In the genomic region with DNA sequence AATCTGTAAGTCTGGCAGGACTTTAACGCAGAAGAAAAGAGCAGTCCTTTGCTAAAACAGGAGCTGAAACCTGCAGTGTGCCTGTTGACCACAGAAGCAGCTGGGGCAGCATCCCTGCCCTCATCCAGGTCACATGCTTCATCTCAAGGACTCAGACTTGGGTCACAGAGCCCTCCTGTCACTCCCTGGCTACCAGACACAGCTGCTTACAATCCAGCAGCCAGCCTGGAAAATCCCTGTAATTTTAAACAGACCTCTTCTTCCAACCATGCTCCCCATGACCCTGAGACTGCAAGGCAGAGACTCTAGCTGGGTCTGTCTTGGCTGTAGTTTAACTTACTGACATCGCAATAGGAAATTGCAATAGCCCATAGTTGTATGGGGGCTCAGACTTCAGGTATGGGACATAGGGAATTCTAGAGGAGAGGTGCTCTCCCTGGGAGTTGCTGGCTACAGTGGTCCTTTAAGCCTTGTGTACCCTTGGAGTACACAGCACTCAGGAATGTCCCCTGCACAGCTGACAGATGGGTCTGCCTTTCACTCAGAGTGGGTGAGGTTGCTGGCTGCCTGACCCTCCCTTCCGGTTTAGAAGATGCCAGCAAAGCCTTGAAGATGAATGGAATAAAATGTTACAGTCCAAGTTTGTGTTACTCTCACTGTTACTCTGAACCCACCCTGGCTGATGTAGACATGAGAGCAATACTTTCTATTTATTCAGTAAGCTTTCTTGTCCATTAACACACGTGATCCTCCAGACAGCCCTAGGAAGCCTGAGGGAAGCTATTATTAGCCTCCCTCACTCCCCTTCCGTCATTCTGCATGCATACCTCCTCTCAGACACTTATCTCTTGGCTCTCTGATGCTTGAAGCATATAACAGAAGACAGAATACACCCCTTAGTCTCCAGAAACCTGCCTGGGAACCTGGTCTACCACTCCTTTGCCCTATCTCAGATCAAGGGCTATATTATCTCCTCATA, we compare ENCODE assay signal across 10 mouse cellular contexts.
DNase-seq lines count a peak whose midpoint lies in the region; ATAC-seq and TF ChIP-seq lines count a peak whose summit lies in the region.
"Had no signal": no experiment of that assay in that cellular context is flagged by ENCODE, and none has a peak within 500 bp of the region (broad histone marks: within the 10 kb centered on the region; RNA-seq: fewer than 3 reads in every experiment).

No protein-coding gene starts in this region.

- no peak overlapping the region for H3K9ac ChIP-seq in lung, embryonic 14.5 days
- no peak overlapping the region for H3K9ac ChIP-seq in heart, embryonic 15.5 days
- H3K9ac ChIP-seq in lung, embryonic 16.5 days (ENCODE audit: low read length), result no peak overlapping the region
- H3K9ac ChIP-seq: stomach, embryonic 15.5 days had no signal

- H3K4me3 ChIP-seq in lung, embryonic 14.5 days (ENCODE audit: low read depth, low read length), result no peak overlapping the region
- H3K4me3 ChIP-seq in lung, adult 2 months (replicated peaks; ENCODE audit: extremely low read depth, low read depth, low read length), result no peak overlapping the region
- no peak overlapping the region for H3K4me3 ChIP-seq in heart, embryonic 15.5 days
- no peak overlapping the region for H3K4me3 ChIP-seq in lung, embryonic 16.5 days (ENCODE audit: low read length)
- H3K4me3 ChIP-seq in thymus, adult 2 months (ENCODE audit: control insufficient read depth, insufficient read depth, low read length), result no peak overlapping the region
- H3K4me3 ChIP-seq: stomach, embryonic 15.5 days had no signal

- no peaks in the 10 kb centered on the region; the same call in 1 of the 2 replicates for H3K9me3 ChIP-seq in lung, embryonic 14.5 days (ENCODE audit: low read depth, low read length)
- H3K9me3 ChIP-seq in heart, embryonic 15.5 days (replicated peaks), result no peaks in the 10 kb centered on the region
- H3K9me3 ChIP-seq in lung, embryonic 16.5 days (ENCODE audit: control insufficient read depth, low read length), result no peaks in the 10 kb centered on the region
- H3K9me3 ChIP-seq: stomach, embryonic 15.5 days had no signal

- H3K36me3 ChIP-seq in lung, embryonic 14.5 days (ENCODE audit: insufficient read depth), result no peaks in the 10 kb centered on the region
- H3K36me3 ChIP-seq in heart, embryonic 15.5 days, result no peaks in the 10 kb centered on the region
- H3K36me3 ChIP-seq in lung, embryonic 16.5 days (ENCODE audit: control insufficient read depth, insufficient read depth, low read length), result no peaks in the 10 kb centered on the region
- no peaks in the 10 kb centered on the region for H3K36me3 ChIP-seq in thymus, adult 2 months (ENCODE audit: control insufficient read depth, insufficient read depth, low read length)
- H3K36me3 ChIP-seq: stomach, embryonic 15.5 days had no signal

- DNase-seq in lung, embryonic 14.5 days, result peak; percentile 31
- DNase-seq in lung, adult 2 months, result no peak
- DNase-seq in yolk sac, embryonic 10.5 days (ENCODE audit: low spot score), result peak; percentile 51
- no peak for DNase-seq in thymus, adult 2 months
- DNase-seq in T-cell, adult 2 months (ENCODE audit: low spot score), result no peak
- no peak for DNase-seq in kidney, adult 8-10 months

- TF ChIP-seq CTCF in lung, embryonic 14.5 days (IDR thresholded peaks at IDR 0.05; ENCODE audit: low read depth), result no peak
- TF ChIP-seq CTCF in lung, adult 2 months (IDR thresholded peaks at IDR 0.05; ENCODE audit: insufficient read depth, low read length), result no peak
- no peak for TF ChIP-seq CTCF in thymus, adult 2 months (IDR thresholded peaks at IDR 0.05; ENCODE audit: borderline replicate concordance, control insufficient read depth, extremely low read depth, insufficient read depth, low read length, poor library complexity)

- H3K4me2 ChIP-seq in lung, embryonic 14.5 days, result no peak overlapping the region
- H3K4me2 ChIP-seq in heart, embryonic 15.5 days, result peak overlapping the region; percentile 49
- H3K4me2 ChIP-seq in lung, embryonic 16.5 days (ENCODE audit: low read depth, low read length), result no peak overlapping the region
- H3K4me2 ChIP-seq: stomach, embryonic 15.5 days had no signal

- H3K4me1 ChIP-seq in lung, embryonic 14.5 days (ENCODE audit: insufficient read depth), result no peaks in the 10 kb centered on the region
- H3K4me1 ChIP-seq in lung, adult 2 months (ENCODE audit: control insufficient read depth, insufficient read depth, low read length), result peaks cover 4% of the 10 kb centered on the region
- peaks cover 22% of the 10 kb centered on the region for H3K4me1 ChIP-seq in heart, embryonic 15.5 days (replicated peaks)
- H3K4me1 ChIP-seq in lung, embryonic 16.5 days (replicated peaks; ENCODE audit: control insufficient read depth, insufficient read depth, low read length), result peaks cover 12% of the 10 kb centered on the region
- H3K4me1 ChIP-seq in thymus, adult 2 months (replicated peaks; ENCODE audit: control insufficient read depth, insufficient read depth, low read length), result no peaks in the 10 kb centered on the region

- no peak for TF ChIP-seq POLR2A in lung, adult 2 months (IDR thresholded peaks at IDR 0.05; ENCODE audit: borderline replicate concordance, extremely low read depth, low read depth, low read length)
- no peak for TF ChIP-seq POLR2A in thymus, adult 2 months (IDR thresholded peaks at IDR 0.05; ENCODE audit: control insufficient read depth, extremely low read depth, insufficient read depth, low read length, poor library complexity)

- no peaks in the 10 kb centered on the region for H3K27me3 ChIP-seq in lung, embryonic 14.5 days (ENCODE audit: insufficient read depth, low read length)
- H3K27me3 ChIP-seq in heart, embryonic 15.5 days, result no peaks in the 10 kb centered on the region
- no peaks in the 10 kb centered on the region for H3K27me3 ChIP-seq in lung, embryonic 16.5 days (ENCODE audit: control insufficient read depth, insufficient read depth, low read depth, low read length)
- H3K27me3 ChIP-seq in thymus, adult 2 months (ENCODE audit: control insufficient read depth, insufficient read depth, low read length), result no peaks in the 10 kb centered on the region
- H3K27me3 ChIP-seq: CH12.LX; stomach, embryonic 15.5 days had no signal

- H3K27ac ChIP-seq in lung, embryonic 14.5 days (ENCODE audit: low read depth), result no peak overlapping the region; the same call in 1 of the 2 replicates
- H3K27ac ChIP-seq in heart, embryonic 15.5 days, result peak overlapping the region; percentile 94
- no peak overlapping the region for H3K27ac ChIP-seq in lung, embryonic 16.5 days (ENCODE audit: low read length)
- H3K27ac ChIP-seq in thymus, adult 2 months (ENCODE audit: control insufficient read depth, insufficient read depth, low read length), result no peak overlapping the region
- H3K27ac ChIP-seq: stomach, embryonic 15.5 days had no signal

- peak; percentile 65 for ATAC-seq in lung, embryonic 14.5 days (ENCODE audit: insufficient read depth)
- ATAC-seq in heart, embryonic 15.5 days (replicated peaks; ENCODE audit: insufficient number of reproducible peaks, insufficient read depth, low FRiP score, low read depth), result peak; percentile 89
- ATAC-seq in lung, embryonic 16.5 days (ENCODE audit: low read depth), result peak; percentile 64; the same call in 1 of the 2 replicates

- 28% methylated on average over 5 of the region's 5 CpGs for WGBS in lung, embryonic 14.5 days
- 31% methylated on average over 5 of the region's 5 CpGs for WGBS in lung, adult 2 months
- WGBS in heart, embryonic 15.5 days, result 17% methylated on average over 5 of the region's 5 CpGs
- WGBS in lung, embryonic 16.5 days, result 38% methylated on average over 5 of the region's 5 CpGs
- 66% methylated on average over 5 of the region's 5 CpGs for WGBS in thymus, adult 2 months

Comparison
In these comparisons a context has a peak if more than half of its experiments do, and no peak if none do; other contexts are left out.
1. DNase-seq: peak in lung, embryonic 14.5 days (single experiment) and yolk sac, embryonic 10.5 days (single experiment); none in lung, adult 2 months (single experiment), thymus, adult 2 months (single experiment), T-cell, adult 2 months (single experiment) and kidney, adult 8-10 months (0 of 2).
2. Peak in every context shown above with its lines, with median percentiles within 50 percentile points of each other: ATAC-seq.